Mouse (Mus musculus): ENCODE measurements around the gene 1700030K09Rik.

Gene 1700030K09Rik

DNA sequence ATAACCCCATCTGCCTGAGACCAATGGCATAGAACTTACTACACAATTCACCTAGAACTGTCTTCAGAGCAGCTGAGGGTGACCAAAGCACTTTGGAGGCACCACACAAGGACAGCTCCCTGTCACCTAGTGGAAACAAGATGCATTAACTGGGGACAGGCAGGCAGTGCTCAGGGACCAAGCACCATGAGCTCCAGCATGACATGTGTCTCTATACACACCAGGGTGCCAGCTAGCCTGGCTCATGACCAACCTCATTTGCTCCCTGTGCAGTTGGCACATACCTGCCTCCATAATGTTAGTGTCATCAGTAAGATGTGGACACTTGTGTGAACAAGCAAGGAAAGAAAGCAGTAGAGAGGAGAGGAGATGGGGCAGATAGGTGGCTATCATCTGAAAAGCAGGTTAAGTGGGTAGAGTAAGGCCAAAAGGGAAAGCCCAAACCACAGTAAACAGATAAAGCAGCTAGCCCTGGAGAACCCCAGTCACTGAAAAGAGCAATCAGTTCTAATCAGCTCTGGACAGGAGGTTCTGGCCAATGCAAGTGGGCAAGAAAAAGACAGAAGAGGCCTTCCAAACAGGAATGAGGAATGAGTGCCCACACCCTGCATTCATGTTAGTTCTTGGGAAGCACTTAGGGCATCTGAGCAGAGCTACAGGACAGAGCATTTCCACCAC lies 61.1 kb downstream of the 1700030K09Rik start:
- no peak for DNase-seq (ENCODE audit: low read depth, low spot score)

DNA sequence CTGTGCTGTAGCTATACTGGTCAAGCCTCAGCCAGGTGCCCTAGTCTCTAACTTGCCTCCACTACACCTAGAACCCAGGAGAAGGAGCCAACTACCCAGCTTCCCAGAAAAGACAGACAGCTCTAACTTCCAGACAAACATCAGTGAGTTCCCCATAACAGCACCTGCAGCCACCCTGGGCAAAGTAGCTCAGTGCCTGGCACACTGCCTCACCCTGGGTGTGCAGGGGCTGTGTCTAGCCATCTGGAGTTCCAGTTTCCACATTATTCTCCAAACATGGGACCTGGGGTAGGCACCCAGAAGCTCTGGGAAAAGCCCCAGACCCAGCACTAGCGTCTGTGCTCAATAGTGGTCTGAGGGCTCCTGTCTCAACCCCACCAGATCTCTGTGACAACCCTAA lies 63.8 kb downstream of the 1700030K09Rik start:
- no peak for DNase-seq (ENCODE audit: low read depth, low spot score)

All from retina, postnatal 7 days (tissue).